Mouse (Mus musculus) midbrain, embryonic 16.5 days (tissue): Measurements from ENCODE around the gene Mmp2. TPM values are rescaled to one million over a fixed set of nuclear protein-coding genes. Genes with fewer than 3 reads are reported as not detected.
"Not testable (repeated sequence)": the region's sequence is repeated elsewhere in the genome, so short reads cannot be mapped to it uniquely, and the experiment has no call there.

Experiments
- ATAC-seq: fragments of 200-750 bp; cut with Nextera tagmentation; 2 replicates; pipeline ENCODE4 v1.8.0; 2017; ENCODE audit warnings: moderate TSS enrichment
- H3K27ac ChIP-seq: fragments of 300-500 bp; sonication (generic); 2 replicates; pipeline ENCODE4 v1.5.1; 2014; ENCODE audit warnings: mild to moderate bottlenecking, low read length, mixed read lengths
- H3K27me3 ChIP-seq: fragments of 300-500 bp; sonication (generic); 2 replicates; pipeline ENCODE4 v1.6.1; 2014; ENCODE audit warnings: low read depth, low read length, mixed read lengths; ENCODE audit not compliant: control insufficient read depth, insufficient read depth
- H3K36me3 ChIP-seq: fragments of 300-500 bp; sonication (generic); 2 replicates; pipeline ENCODE4 v1.6.1; 2014; ENCODE audit warnings: mild to moderate bottlenecking, low read length, moderate library complexity, mixed read lengths; ENCODE audit not compliant: control insufficient read depth, insufficient read depth
- H3K4me1 ChIP-seq: fragments of 300-500 bp; sonication (generic); 2 replicates; pipeline ENCODE4 v1.6.1; 2014; ENCODE audit warnings: mild to moderate bottlenecking, low read length, mixed read lengths; ENCODE audit not compliant: control insufficient read depth, insufficient read depth
- H3K4me2 ChIP-seq: fragments of 300-500 bp; sonication (generic); 2 replicates; pipeline ENCODE4 v1.6.1; 2014; ENCODE audit warnings: mild to moderate bottlenecking, low read length, mixed read lengths
- H3K4me3 ChIP-seq: fragments of 300-500 bp; sonication (generic); 2 replicates; pipeline ENCODE4 v1.5.1; 2014; ENCODE audit warnings: low read depth, mild to moderate bottlenecking, low read length, moderate library complexity, mixed read lengths
- H3K9ac ChIP-seq: fragments of 300-500 bp; sonication (generic); 2 replicates; pipeline ENCODE4 v1.6.1; 2014; ENCODE audit warnings: low read depth, low read length, mixed read lengths
- H3K9me3 ChIP-seq: fragments of 300-500 bp; sonication (generic); replicated peaks from 2 replicates; pipeline ENCODE4 v1.6.1; 2014; ENCODE audit warnings: mild to moderate bottlenecking, low read length, mixed read lengths; ENCODE audit not compliant: control insufficient read depth, poor library complexity, severe bottlenecking
- WGBS: fragments of 180-500 bp; shearing (Covaris S2); extraction: QIAGEN DNeasy Blood & Tissue Kit; methylation state at CpG from one replicate; pipeline ENCODE4 v1.1.7; 2014; 5-methylcytosine and 5-hydroxymethylcytosine counted together
- polyA plus RNA-seq: library from polyadenylated mRNA; unstranded; fragments of >200 nt; fragmentation: Nextera tagmentation; extraction: Ambion mirVana; gene quantifications from 2 replicates; pipeline ENCODE4 v1.2.1, GENCODE M21; 2015

Mmp2 gene
- polyA plus RNA-seq, 1 experiment from 2014 or later: 17.8 TPM

DNA sequence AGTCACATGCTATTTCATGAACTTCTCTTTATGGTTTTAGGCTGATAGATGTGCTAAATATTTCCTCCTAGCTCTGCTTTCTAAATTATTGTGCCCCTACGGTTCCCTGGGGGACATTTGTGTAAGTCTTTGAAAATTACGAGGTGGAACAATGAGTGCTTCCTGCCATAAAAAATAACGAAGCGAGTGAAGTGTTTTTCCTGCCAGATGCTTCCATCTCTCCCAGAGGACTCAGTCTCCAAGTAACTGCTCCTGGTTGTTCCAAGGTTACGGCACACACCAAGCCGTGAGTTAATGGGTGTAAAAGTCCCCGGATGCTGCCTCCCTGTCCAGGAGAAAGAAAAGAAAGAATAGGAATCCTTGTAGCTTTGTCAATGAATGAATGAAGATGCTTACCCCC, 43.2 kb downstream of the Mmp2 start:
- Histone ChIP-seq H3K36me3 (no peaks in the 10 kb centered on the region), H3K4me3 (no peak overlapping the region), H3K4me1 (peaks cover 3% of the 10 kb centered on the region; the same call in 1 of the 2 replicates), H3K4me2 (no peak overlapping the region), H3K9me3 (no peaks in the 10 kb centered on the region), H3K9ac (no peak overlapping the region), H3K27me3 (no peaks in the 10 kb centered on the region), H3K27ac (no peak overlapping the region)
- WGBS: 35% methylated on average over 7 of the region's 7 CpGs
- no peak for ATAC-seq

DNA sequence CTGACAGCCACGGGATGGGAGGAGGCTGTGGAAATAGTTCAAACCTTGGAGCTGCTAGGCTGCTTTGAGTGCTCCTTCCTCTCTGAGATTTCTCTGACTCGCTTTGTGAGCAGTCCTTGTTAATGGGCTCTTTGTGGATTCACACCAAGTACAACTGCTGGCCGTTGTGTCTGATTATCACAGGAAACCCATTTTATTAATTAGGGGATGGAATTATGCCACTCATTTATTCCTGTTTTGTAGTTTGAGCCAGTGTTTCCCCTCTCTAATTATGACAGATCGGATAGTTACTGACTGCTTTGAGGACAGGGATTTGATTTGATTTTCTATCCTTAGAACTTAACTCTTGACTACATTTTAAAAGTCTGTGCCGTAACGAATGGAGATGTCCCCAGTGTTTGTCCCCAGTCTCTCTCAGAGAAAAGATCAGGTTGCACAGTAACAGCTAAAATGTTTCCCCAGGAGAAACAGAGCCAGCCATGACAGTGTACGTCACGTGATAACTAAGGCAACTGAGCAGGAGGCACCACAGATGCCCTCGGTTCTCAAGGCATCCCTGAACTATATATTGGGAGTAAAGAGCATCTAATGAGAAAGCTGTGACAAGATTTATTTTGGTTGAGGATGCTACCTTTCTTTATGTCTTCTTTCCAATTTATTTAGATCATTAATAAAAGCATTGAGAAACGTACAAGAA, 45.1 kb downstream of the Mmp2 start:
- H3K4me1 ChIP-seq: peaks cover 3% of the 10 kb centered on the region; the same call in 1 of the 2 replicates
- H3K9me3 ChIP-seq: no peaks in the 10 kb centered on the region
- no peak overlapping the region for H3K4me2 ChIP-seq
- H3K27me3 ChIP-seq: no peaks in the 10 kb centered on the region
- no peak for ATAC-seq
- no peak overlapping the region for H3K9ac ChIP-seq
- H3K36me3 ChIP-seq: no peaks in the 10 kb centered on the region
- no peak overlapping the region for H3K4me3 ChIP-seq
- no peak overlapping the region for H3K27ac ChIP-seq
- WGBS: 61% methylated on average over 10 of the region's 10 CpGs

DNA sequence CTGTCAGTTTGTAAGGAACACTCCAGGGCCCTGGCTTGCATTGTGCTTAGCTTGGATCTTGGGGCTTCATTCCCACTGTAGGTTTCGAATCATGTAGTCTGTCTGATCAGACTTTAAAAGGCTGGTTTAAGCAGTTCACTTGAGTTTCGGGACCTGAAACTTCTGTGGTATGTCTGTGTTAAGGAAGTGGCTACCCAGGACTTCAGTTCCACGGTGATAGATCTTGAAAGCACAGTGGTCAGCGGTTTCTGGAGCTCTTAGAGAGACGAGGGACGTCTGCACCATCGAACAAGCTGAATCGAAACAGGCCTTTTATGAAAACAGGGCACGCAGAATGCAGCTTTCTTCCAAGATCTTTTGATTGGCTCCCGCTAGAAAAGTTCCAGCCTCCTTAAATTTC, 48.7 kb downstream of the Mmp2 start:
- Histone ChIP-seq H3K27me3 (no peaks in the 10 kb centered on the region), H3K4me3 (no peak overlapping the region), H3K9me3 (no peaks in the 10 kb centered on the region), H3K9ac (no peak overlapping the region), H3K36me3 (no peaks in the 10 kb centered on the region), H3K4me2 (no peak overlapping the region), H3K27ac (no peak overlapping the region), H3K4me1 (no peaks in the 10 kb centered on the region; the same call in 1 of the 2 replicates)
- no peak for ATAC-seq
- 51% methylated on average over 10 of the region's 10 CpGs for WGBS

DNA sequence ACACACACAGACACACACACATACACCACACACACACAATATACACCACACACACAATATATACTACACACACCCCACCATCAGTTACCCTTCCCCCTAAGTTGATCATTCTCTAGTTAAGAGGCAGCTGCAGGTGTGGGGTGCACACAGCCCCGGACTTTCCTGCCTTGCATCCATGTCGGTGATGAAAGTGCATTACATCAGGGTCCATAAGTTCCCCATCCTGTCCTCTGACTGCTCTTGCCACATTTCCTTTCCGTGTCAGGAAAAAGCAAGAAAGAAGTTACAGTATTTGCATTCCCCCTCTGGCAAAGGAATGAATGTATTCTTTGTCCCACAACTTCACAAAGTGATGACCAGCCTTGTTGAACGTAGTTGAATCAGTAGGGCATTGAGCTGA, 54.2 kb downstream of the Mmp2 start:
- no peak overlapping the region for H3K4me3 ChIP-seq
- H3K4me1 ChIP-seq: no peaks in the 10 kb centered on the region
- H3K36me3 ChIP-seq: no peaks in the 10 kb centered on the region
- no peak for ATAC-seq
- no peaks in the 10 kb centered on the region for H3K9me3 ChIP-seq
- H3K9ac ChIP-seq: no peak overlapping the region
- whole genome bisulfite sequencing: 80% methylated on average over 4 of the region's 4 CpGs
- no peak overlapping the region for H3K4me2 ChIP-seq
- H3K27ac ChIP-seq: no peak overlapping the region
- H3K27me3 ChIP-seq: no peaks in the 10 kb centered on the region

DNA sequence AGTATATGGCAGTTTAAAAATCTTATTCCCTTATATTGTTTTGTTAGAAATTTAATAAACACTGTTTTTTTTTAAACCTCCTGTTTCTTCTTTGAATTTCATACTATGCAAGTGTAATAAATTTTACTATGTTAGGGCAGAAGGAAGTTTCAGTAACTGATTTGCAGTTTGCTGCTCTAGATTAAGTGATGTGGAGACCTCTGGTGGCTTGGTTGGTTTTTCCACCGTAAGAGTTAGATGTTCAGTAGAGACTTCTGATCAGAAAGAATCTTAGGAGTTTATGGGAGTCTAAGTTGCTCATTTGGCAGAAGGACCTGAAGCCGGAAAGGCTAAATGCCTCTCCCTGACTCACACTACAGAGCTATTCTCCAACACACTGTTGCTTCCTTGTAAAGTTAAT, 56.7 kb downstream of the Mmp2 start:
- H3K27me3 ChIP-seq: no peaks in the 10 kb centered on the region
- H3K4me1 ChIP-seq: no peaks in the 10 kb centered on the region
- ATAC-seq: no peak
- no peak overlapping the region for H3K9ac ChIP-seq
- H3K27ac ChIP-seq: no peak overlapping the region
- H3K9me3 ChIP-seq: no peaks in the 10 kb centered on the region
- no peak overlapping the region for H3K4me2 ChIP-seq
- 79% methylated on average over 2 of the region's 2 CpGs for WGBS
- no peak overlapping the region for H3K4me3 ChIP-seq
- H3K36me3 ChIP-seq: no peaks in the 10 kb centered on the region

DNA sequence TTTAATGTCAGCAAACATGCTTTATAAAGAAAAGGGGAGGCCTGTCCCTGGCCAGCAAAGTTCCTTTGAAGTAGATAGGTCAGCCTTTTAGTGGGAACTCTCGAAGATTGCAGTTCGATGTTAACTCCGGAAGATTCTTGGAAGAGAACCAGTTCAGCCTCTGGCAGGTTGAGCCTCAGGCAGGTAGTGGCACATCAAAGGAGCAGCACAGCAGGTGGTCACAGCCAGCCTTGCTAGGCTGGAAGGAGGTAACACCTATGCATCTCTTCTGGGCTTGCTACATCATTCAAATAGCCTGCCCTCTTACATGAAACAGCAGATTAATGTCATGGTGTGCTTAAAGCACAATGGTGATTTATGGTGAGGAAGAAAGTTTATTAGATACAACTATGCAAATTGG, 65.1 kb downstream of the Mmp2 start:
- H3K27ac ChIP-seq, H3K9ac ChIP-seq, H3K9me3 ChIP-seq, H3K4me1 ChIP-seq, H3K27me3 ChIP-seq, ATAC-seq, H3K4me2 ChIP-seq, H3K36me3 ChIP-seq, H3K4me3 ChIP-seq: not testable (repeated sequence)
- 76% methylated on average over 3 of the region's 3 CpGs for WGBS

DNA sequence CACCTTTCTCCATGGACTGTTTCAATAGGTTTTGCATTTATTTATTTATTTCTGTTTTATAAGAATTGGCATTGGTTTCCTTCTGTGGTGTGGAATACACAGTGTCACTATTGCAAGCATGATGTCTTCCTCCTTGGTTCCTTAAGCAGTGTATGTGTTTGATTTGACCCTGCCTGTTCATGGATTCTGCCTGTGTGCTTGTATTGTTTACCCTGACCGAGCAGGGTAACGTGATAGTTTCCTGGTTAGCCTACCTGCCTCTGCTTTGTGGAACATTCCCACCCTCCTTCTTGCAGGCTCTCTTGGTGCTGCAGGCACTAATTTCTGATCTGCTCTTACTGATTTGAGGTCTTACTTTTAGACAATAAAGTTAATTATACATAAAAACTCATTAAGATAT, 66.8 kb downstream of the Mmp2 start:
- H3K27me3 ChIP-seq: no peaks in the 10 kb centered on the region
- no peak overlapping the region for H3K27ac ChIP-seq
- H3K4me3 ChIP-seq: no peak overlapping the region
- no peaks in the 10 kb centered on the region for H3K4me1 ChIP-seq
- WGBS: 94% methylated on average over 2 of the region's 2 CpGs
- no peak overlapping the region for H3K9ac ChIP-seq
- H3K36me3 ChIP-seq: no peaks in the 10 kb centered on the region
- ATAC-seq: no peak
- no peaks in the 10 kb centered on the region for H3K9me3 ChIP-seq
- no peak overlapping the region for H3K4me2 ChIP-seq

DNA sequence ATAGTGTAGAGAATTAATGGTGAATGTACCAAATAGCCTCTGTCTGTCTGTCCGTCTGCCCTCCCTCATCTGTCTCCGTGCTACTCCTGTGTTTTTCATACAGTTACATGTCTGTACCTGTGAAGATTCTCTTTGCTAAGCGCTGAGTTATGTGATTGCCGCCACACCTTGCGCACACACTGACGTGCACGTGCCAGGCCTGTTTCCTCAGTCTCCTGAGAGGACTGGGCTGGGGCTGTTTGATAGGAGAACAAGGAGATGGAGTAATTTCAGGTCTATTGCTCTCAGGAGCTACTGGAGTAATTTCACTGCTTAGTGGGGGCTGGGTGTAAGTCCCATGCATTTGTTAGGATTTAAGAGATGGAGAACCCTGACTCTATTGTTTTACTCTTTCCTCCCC, 68.0 kb downstream of the Mmp2 start:
- ATAC-seq: no peak
- no peak overlapping the region for H3K9ac ChIP-seq
- H3K36me3 ChIP-seq: no peaks in the 10 kb centered on the region
- no peaks in the 10 kb centered on the region for H3K4me1 ChIP-seq
- H3K27ac ChIP-seq: no peak overlapping the region
- no peaks in the 10 kb centered on the region for H3K27me3 ChIP-seq
- no peak overlapping the region for H3K4me2 ChIP-seq
- 92% methylated on average over 7 of the region's 7 CpGs for WGBS
- H3K9me3 ChIP-seq: no peaks in the 10 kb centered on the region
- H3K4me3 ChIP-seq: no peak overlapping the region

DNA sequence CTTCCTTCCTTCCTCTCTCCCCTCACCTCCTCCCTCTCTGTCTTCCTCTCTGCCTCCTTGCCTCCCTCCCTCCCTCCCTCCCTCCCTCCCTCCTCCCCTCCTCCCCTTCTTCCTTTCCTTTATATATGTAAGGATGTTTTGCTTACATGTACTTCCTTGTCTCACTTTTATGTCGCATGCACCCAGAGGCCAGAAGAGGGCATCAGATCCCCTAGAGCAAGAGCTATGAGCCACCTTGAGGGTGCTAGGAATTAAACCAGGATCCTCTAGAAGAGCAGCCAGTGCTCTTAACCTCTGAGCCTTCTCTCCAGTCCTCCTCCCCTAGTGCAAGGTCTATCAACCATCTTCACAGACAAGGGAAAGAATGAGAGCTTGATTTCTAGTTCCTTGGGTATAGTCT, 69.0 kb downstream of the Mmp2 start:
- Histone ChIP-seq H3K9ac (no peak overlapping the region), H3K9me3 (no peaks in the 10 kb centered on the region), H3K27ac (no peak overlapping the region), H3K36me3 (no peaks in the 10 kb centered on the region), H3K4me2 (no peak overlapping the region), H3K4me1 (no peaks in the 10 kb centered on the region), H3K4me3 (no peak overlapping the region), H3K27me3 (no peaks in the 10 kb centered on the region)
- no peak for ATAC-seq
- WGBS: 71% methylated on average over 1 of the region's 1 CpGs
